Mouse (Mus musculus) embryo, embryonic 9.5 days (tissue): ENCODE results near the gene Zfp558.
"Not testable (repeated sequence)": the region's sequence is repeated elsewhere in the genome, so short reads cannot be mapped to it uniquely, and the experiment has no call there.

Source experiments
- DNase-seq: peaks from one replicate; pipeline ENCODE4 v3.0.0-alpha.2; 2017; ENCODE audit errors: extremely low spot score

Zfp558 gene

GRCm38 (mm10) chr9:18478168-18478567 is at the start of gene Zfp558, which contains the start of gene Mbd3l1:
TSS of gene Zfp558 (minus strand) at chr9:18478268.
TSS of gene Mbd3l1 (plus strand) at chr9:18478359.
- no peak for DNase-seq

GRCm38 (mm10) chr9:18508098-18508497 is 30.0 kb upstream of the Zfp558 start:
- no peak for DNase-seq

- DNase-seq: peak; percentile 87
These were observed 4.5 kb downstream of the Zfp558 start for GRCm38 (mm10) chr9:18473324-18474128.

GRCm38 (mm10) chr9:18468005-18468404 is 10.1 kb downstream of the Zfp558 start:
- no peak for DNase-seq

- DNase-seq: no peak
These were observed 10.7 kb downstream of the Zfp558 start for GRCm38 (mm10) chr9:18467350-18467749.

GRCm38 (mm10) chr9:18456520-18456919 is 21.5 kb downstream of the Zfp558 start:
- DNase-seq: no peak

GRCm38 (mm10) chr9:18431687-18432086 is 46.4 kb downstream of the Zfp558 start:
- no peak for DNase-seq

- no peak for DNase-seq
These were observed 47.7 kb downstream of the Zfp558 start, which contains the start of gene Mbd3l2 for GRCm38 (mm10) chr9:18430354-18430753. TSS of gene Mbd3l2 (plus strand) at chr9:18430654.

GRCm38 (mm10) chr9:18412371-18412770 is 65.7 kb downstream of the Zfp558 start:
- DNase-seq: not testable (repeated sequence)
